Mouse (Mus musculus) Patski (cell line): ENCODE measurements around the gene Acoxl. TPM values are rescaled to one million over a fixed set of nuclear protein-coding genes. Genes with fewer than 3 reads are reported as not detected.

Source experiments
- ATAC-seq: fragments of 100-300 bp; one replicate; pipeline ENCODE4 v1.8.0; 2021
- CTCF ChIA-PET: fragments of 350-600 bp; sonication (Branson Sonifier 250); formaldehyde crosslinking; loops from one replicate; lab custom pipeline; 2022; ENCODE audit warnings: inconsistent platforms; lab: Charles Lee
- POLR2A ChIA-PET: fragments of 350-600 bp; sonication (Branson Sonifier 250); formaldehyde crosslinking; loops from one replicate; lab custom pipeline; 2022; ENCODE audit warnings: antibody characterized with exemption, inconsistent platforms; lab: Charles Lee
- DNase-seq: peaks from one replicate; pipeline ENCODE4 v3.0.0-alpha.2; 2011; ENCODE audit warnings: low read depth, low spot score
- H3K27me3 ChIP-seq: fragments of 371-371 bp; one replicate; pipeline ENCODE4 v1.5.1; 2021
- CTCF ChIP-seq: fragments of 100-300 bp; IDR thresholded peaks from one replicate; pipeline ENCODE4 v1.5.1; 2021
- in situ Hi-C: fragments of 300-500 bp; cut with MboI; formaldehyde crosslinking; loops from 3 replicates; pipeline ENCODE4 v1.11.1; 2018; ENCODE audit warnings: low pct_unique_long_range_greater_than_20kb, mixed read lengths
- polyA plus RNA-seq: library from polyadenylated mRNA; unstranded; gene quantifications from one replicate; pipeline ENCODE4 v1.2.3, GENCODE M21; 2021

Gene Acoxl
- polyA plus RNA-seq, 1 experiment from 2014 or later, result 0.03 TPM

- POLR2A ChIA-PET, result interaction anchor here (0.6 to 1.6 kb wide), 7 partner anchors 9 to 267 kb away, joined by 3 to 5 read pairs (median 4); no protein-coding TSS in a partner anchor
- peak; percentile 87 for ATAC-seq
- no peak for DNase-seq
- CTCF ChIA-PET, result interaction anchor here (1.4 to 2.0 kb wide), 2 partner anchors 15 to 266 kb away, joined by 3 to 6 read pairs; no protein-coding TSS in a partner anchor
- no peaks in the 10 kb centered on the region for H3K27me3 ChIP-seq
- TF ChIP-seq CTCF, result no peak
- in situ Hi-C loops, result no loop called here
Observed at GRCm38 (mm10) chr2:128127121-128127671, 288.5 kb downstream of the Acoxl start.

DNA sequence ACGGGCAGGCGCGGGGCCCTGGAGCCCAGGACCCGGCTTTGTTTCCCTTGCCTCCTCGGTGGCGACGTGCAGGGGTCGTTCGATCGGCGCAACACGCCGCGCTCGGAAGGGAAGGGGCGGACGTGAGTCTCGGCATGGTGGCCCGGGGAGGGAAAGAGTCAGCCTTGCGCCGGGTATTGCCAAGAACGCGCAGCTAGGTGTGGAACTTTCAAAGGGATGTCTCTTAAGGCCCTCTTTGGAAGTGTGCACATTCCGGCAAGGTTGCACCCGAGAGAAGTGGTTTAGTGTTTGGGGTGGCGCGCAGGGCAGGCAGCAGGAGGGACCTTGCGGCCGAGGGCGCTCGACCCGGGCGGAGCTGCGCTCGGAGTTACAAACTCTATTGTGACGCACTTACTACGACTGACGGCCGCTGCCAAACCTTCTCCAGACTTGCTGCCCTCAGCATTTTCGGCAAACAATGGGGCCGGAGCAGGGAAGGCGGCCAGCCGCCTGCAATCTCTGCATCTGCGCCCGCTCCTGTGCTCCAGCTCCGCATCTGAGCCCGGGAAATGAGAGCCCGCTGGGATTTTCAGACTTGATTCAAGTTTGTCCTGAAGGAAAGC is 289.1 kb downstream of the Acoxl start:
- CTCF ChIA-PET, result interaction anchor here (1.4 to 2.0 kb wide), 2 partner anchors 14 to 266 kb away, joined by 3 to 6 read pairs; no protein-coding TSS in a partner anchor
- peak; percentile 51 for ATAC-seq

GRCm38 (mm10) chr2:128128532-128128931 is 289.9 kb downstream of the Acoxl start:
- ChIA-PET POLR2A (interaction anchor here (0.6 to 1.6 kb wide), 3 partner anchors 8 to 45 kb away, joined by 3 to 5 read pairs (median 3); no protein-coding TSS in a partner anchor), CTCF (interaction anchor here (1.2 to 2.0 kb wide), 3 partner anchors 10 to 265 kb away, joined by 3 to 6 read pairs (median 3); no protein-coding TSS in a partner anchor)
- in situ Hi-C loops, result no loop called here
- DNase-seq (no peak), ATAC-seq (no peak)
- H3K27me3 ChIP-seq, result no peaks in the 10 kb centered on the region
- no peak for TF ChIP-seq CTCF

More for the DNA sequence above, 289.1 kb downstream of the Acoxl start:
- POLR2A ChIA-PET, result interaction anchor here (0.6 to 1.6 kb wide), 7 partner anchors 9 to 266 kb away, joined by 3 to 5 read pairs (median 3); no protein-coding TSS in a partner anchor
- no peaks in the 10 kb centered on the region for H3K27me3 ChIP-seq
- TF ChIP-seq CTCF, result no peak
- no peak for DNase-seq
- in situ Hi-C loops, result no loop called here

- TF ChIP-seq CTCF, result no peak
- DNase-seq (no peak), ATAC-seq (no peak)
- CTCF ChIA-PET, result no interaction called here
- H3K27me3 ChIP-seq, result no peaks in the 10 kb centered on the region
- in situ Hi-C loops, result loop anchor here (5.0 kb wide), 1 partner anchor 76 kb away; no protein-coding TSS in a partner anchor
- POLR2A ChIA-PET, result no interaction called here
Observed at GRCm38 (mm10) chr2:128131503-128131902, 292.8 kb downstream of the Acoxl start.

- in situ Hi-C loops, result loop anchor here (5.0 kb wide), 1 partner anchor 75 kb away; no protein-coding TSS in a partner anchor
- CTCF ChIA-PET, result no interaction called here
- POLR2A ChIA-PET, result no interaction called here
- H3K27me3 ChIP-seq, result no peaks in the 10 kb centered on the region
- TF ChIP-seq CTCF, result no peak
- no peak for ATAC-seq
- DNase-seq, result no peak
Observed at GRCm38 (mm10) chr2:128132635-128133034, 294.0 kb downstream of the Acoxl start.

DNA sequence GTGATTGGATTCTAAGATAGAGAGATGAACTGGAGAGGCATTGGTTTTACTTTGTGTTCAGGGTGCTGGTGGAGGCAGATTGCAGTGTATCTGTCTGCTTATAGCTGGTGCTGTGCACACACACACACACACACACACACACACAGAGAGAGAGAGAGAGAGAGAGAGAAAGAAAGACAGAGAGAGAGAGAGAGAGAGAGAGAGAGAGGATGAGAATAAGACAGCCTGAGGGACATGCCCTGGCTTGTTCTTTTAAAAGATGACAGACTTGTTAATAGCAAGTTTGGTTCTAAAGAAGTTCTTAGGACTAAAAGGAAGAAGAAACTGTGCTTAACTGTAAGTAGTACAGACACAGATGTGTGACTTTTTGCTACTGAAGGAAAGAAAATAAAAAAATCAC is 295.2 kb downstream of the Acoxl start:
- no peak for TF ChIP-seq CTCF
- H3K27me3 ChIP-seq, result no peaks in the 10 kb centered on the region
- in situ Hi-C loops, result loop anchor here (5.0 kb wide), 1 partner anchor 73 kb away; no protein-coding TSS in a partner anchor
- no peak for ATAC-seq
- CTCF ChIA-PET, result no interaction called here
- POLR2A ChIA-PET, result no interaction called here
- no peak for DNase-seq

GRCm38 (mm10) chr2:128134474-128134873 is 295.8 kb downstream of the Acoxl start:
- ATAC-seq (peak; percentile 29), DNase-seq (no peak)
- in situ Hi-C loops, result loop anchor here (5.0 kb wide), 1 partner anchor 73 kb away; no protein-coding TSS in a partner anchor
- H3K27me3 ChIP-seq, result no peaks in the 10 kb centered on the region
- ChIA-PET POLR2A (no interaction called here), CTCF (no interaction called here)
- no peak for TF ChIP-seq CTCF

DNA sequence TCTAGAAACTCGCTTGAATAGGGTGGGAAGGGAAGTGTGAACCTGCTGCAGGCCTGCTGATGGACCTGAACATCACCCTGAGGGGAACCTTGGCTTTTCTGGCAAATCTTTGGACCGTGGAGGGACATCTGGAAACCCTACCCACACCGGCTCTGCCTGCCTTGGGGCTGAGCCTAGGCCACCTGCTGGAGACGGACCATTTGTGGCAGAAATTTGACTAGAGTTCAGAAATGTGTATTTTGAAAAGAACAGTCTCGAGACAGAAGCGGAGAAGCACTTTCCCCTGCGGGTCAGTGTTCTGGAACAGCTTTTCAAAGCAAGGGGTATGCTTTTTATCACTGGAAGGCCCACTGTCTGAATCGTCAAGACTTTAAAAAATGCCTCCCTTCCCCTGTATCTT is 296.3 kb downstream of the Acoxl start:
- H3K27me3 ChIP-seq, result no peaks in the 10 kb centered on the region
- no peak for TF ChIP-seq CTCF
- DNase-seq (no peak), ATAC-seq (no peak)
- POLR2A ChIA-PET, result interaction anchor here (0.6 kb wide), 1 partner anchor 251 kb away, joined by 3 read pairs; no protein-coding TSS in a partner anchor
- CTCF ChIA-PET, result interaction anchor here (0.9 kb wide), 1 partner anchor 9 kb away, joined by 4 read pairs; the partner anchor contains the start of gene Bcl2l11
- in situ Hi-C loops, result loop anchor here (5.0 kb wide), 1 partner anchor 72 kb away; no protein-coding TSS in a partner anchor

- no peak for ATAC-seq
- POLR2A ChIA-PET, result interaction anchor here (0.6 to 1.4 kb wide), 2 partner anchors 9 to 56 kb away, joined by 3 to 5 read pairs; no protein-coding TSS in a partner anchor
- DNase-seq, result no peak
Observed at GRCm38 (mm10) chr2:128136769-128137433, 298.2 kb downstream of the Acoxl start.

DNA sequence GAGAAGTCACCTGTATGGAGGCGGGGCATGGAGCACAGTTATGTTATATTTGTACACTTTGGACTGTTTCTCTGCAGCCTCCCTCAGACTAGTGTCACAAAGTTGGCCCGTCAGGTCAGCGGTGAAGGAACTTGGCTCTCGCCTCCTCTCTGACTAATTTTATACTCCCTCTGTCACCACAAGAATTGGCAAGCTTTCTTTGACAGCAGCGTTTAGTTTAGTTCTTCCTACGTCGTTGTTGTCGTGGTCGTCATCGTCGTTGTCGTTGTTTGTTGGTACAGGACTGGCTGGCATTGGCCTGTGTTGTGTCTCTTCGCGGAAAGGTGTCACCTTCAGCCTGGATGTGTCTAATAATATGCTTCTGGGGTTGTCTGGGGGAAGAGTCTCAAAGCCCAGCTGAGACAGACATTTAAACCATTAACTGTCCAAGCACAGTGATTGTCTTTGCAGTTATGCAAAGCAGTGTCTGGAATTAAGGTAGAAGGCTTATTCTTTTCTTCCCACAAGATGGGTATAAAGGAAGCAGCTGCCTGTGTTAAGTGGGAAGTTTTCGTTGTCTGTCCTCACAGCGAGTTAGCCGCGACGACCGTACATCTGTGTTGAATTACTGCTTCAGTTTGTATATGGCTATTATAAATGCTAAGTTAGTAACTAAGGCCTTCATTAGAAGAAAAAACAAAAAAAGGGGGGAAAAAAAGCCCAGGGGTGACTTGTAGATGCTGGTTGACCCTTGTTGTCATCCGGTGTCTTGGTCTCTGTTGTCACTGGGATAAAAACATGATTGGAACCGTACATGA is 299.0 kb downstream of the Acoxl start:
- no peak for ATAC-seq
- POLR2A ChIA-PET, result no interaction called here
- no peak for TF ChIP-seq CTCF
- in situ Hi-C loops, result no loop called here
- DNase-seq, result no peak
- no peaks in the 10 kb centered on the region for H3K27me3 ChIP-seq
- CTCF ChIA-PET, result interaction anchor here (1.0 to 1.1 kb wide), 2 partner anchors 7 to 9 kb away, joined by 3 read pairs; no protein-coding TSS in a partner anchor

More at GRCm38 (mm10) chr2:128136769-128137433, 298.2 kb downstream of the Acoxl start:
- TF ChIP-seq CTCF, result no peak
- in situ Hi-C loops, result no loop called here
- no peaks in the 10 kb centered on the region for H3K27me3 ChIP-seq
- CTCF ChIA-PET, result no interaction called here
